Mouse (Mus musculus) lung, postnatal 0 days (tissue): ENCODE measurements at regions not wholly inside any gene's neighbourhood (a gene's known extent, or its start where the extent isn't known, plus 50 kb on each side); places are given as distances from the start of the nearest gene placed in this dataset.

Source experiments
- ATAC-seq: fragments of 200-750 bp; cut with Nextera tagmentation; 2 replicates; pipeline ENCODE4 v1.8.0; 2017; ENCODE audit warnings: moderate library complexity
- DNase-seq: peaks from one replicate; pipeline ENCODE4 v3.0.0-alpha.2; 2016; ENCODE audit warnings: low spot score
- H3K27ac ChIP-seq: fragments of 300-500 bp; sonication (generic); 2 replicates; pipeline ENCODE4 v1.5.1; 2014; ENCODE audit warnings: antibody characterized with exemption, mild to moderate bottlenecking, low read length, mixed read lengths
- H3K27me3 ChIP-seq: fragments of 300-500 bp; sonication (generic); replicated peaks from 2 replicates; pipeline ENCODE4 v1.6.1; 2014; ENCODE audit warnings: low read length, mixed read lengths; ENCODE audit not compliant: insufficient read depth
- H3K36me3 ChIP-seq: fragments of 300-500 bp; sonication (generic); 2 replicates; pipeline ENCODE4 v1.6.1; 2014; ENCODE audit warnings: low read length, mixed read lengths; ENCODE audit not compliant: insufficient read depth
- H3K4me1 ChIP-seq: fragments of 300-500 bp; sonication (generic); 2 replicates; pipeline ENCODE4 v1.6.1; 2014; ENCODE audit warnings: antibody characterized with exemption, low read depth, low read length, mixed read lengths; ENCODE audit not compliant: insufficient read depth
- H3K4me2 ChIP-seq: fragments of 300-500 bp; sonication (generic); replicated peaks from 2 replicates; pipeline ENCODE4 v1.6.1; 2014; ENCODE audit warnings: low read depth, mild to moderate bottlenecking, low read length, moderate library complexity, mixed read lengths
- H3K4me3 ChIP-seq: fragments of 300-500 bp; sonication (generic); 2 replicates; pipeline ENCODE4 v1.5.1; 2014; ENCODE audit warnings: low read depth, low read length
- H3K9ac ChIP-seq: fragments of 300-500 bp; sonication (generic); replicated peaks from 2 replicates; pipeline ENCODE4 v1.6.1; 2014; ENCODE audit warnings: low read depth, mild to moderate bottlenecking
- H3K9me3 ChIP-seq: fragments of 300-500 bp; sonication (generic); 2 replicates; pipeline ENCODE4 v1.6.1; 2016; ENCODE audit warnings: low read length, mixed read lengths
- CTCF ChIP-seq: IDR thresholded peaks from 2 replicates; pipeline ENCODE4 v1.5.1; 2016; ENCODE audit warnings: antibody characterized with exemption, mild to moderate bottlenecking
- EP300 ChIP-seq: IDR thresholded peaks from 2 replicates; pipeline ENCODE4 v1.6.1; 2016; ENCODE audit warnings: antibody characterized with exemption, mild to moderate bottlenecking, control low read depth
- WGBS: fragments of 180-500 bp; shearing (Covaris S2); extraction: QIAGEN DNeasy Blood & Tissue Kit; methylation state at CpG from one replicate; pipeline ENCODE4 v1.1.7; 2014; 5-methylcytosine and 5-hydroxymethylcytosine counted together

- ATAC-seq (no peak), DNase-seq (no peak)
- Histone ChIP-seq H3K36me3 (no peaks in the 10 kb centered on the region), H3K4me3 (no peak overlapping the region), H3K9me3 (no peaks in the 10 kb centered on the region), H3K4me1 (no peaks in the 10 kb centered on the region), H3K9ac (no peak overlapping the region), H3K27me3 (no peaks in the 10 kb centered on the region), H3K27ac (no peak overlapping the region), H3K4me2 (no peak overlapping the region)
- no peak for TF ChIP-seq EP300
- TF ChIP-seq CTCF: no peak
Measured at GRCm38 (mm10) chr12:12510764-12511163, 248.8 kb downstream of the Fam49a start.

- H3K4me3 ChIP-seq: no peak overlapping the region
- H3K9me3 ChIP-seq: no peaks in the 10 kb centered on the region
- ATAC-seq (peak; percentile 94), DNase-seq (peak; percentile 90)
- H3K9ac ChIP-seq: no peak overlapping the region
- no peaks in the 10 kb centered on the region for H3K36me3 ChIP-seq
- H3K4me2 ChIP-seq: no peak overlapping the region
- 0 out of 2 replicates have a peak overlapping the region, but pooled peaks have one; percentile 49 for H3K27ac ChIP-seq
- WGBS: 26% methylated on average over 9 of the region's 9 CpGs
- no peaks in the 10 kb centered on the region for H3K27me3 ChIP-seq
- no peak for TF ChIP-seq CTCF
- peak; percentile 85 for TF ChIP-seq EP300
- no peaks in the 10 kb centered on the region for H3K4me1 ChIP-seq
Measured at GRCm38 (mm10) chr12:12509164-12509937, 247.4 kb downstream of the Fam49a start.

DNA sequence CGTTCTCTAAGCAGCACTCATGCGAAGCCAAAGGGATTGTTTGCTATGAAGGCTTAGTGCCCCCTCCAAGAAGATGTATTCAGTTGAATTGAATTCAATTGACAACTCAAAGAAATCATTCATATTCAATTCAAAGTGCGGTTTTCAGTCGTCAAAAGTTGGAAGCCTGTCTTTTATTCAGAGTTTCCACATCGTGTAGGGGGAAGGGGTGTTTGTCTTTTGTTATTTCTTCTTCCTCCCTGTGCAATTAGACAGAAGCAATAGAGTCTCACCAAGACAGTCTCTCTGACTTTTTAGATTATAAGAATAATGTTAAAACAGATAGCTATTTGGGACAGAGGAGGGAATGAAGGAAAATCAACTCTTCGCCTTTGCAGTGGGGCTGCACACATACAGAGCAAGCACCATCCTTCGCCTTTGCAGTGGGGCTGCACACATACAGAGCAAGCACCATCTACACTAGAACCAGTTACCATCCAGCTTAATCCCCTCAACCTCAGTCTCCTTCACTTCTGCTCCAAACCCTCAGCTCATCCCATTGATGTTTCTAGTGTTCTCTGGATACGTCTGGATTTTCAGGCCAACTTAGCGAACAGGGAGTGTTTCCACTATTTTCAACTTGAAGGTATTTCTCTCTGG lies 246.7 kb downstream of the Fam49a start:
- Histone ChIP-seq H3K9ac (no peak overlapping the region), H3K36me3 (no peaks in the 10 kb centered on the region), H3K27me3 (no peaks in the 10 kb centered on the region), H3K4me2 (no peak overlapping the region), H3K4me1 (no peaks in the 10 kb centered on the region), H3K27ac (no peak overlapping the region), H3K9me3 (no peaks in the 10 kb centered on the region), H3K4me3 (no peak overlapping the region)
- ATAC-seq: no peak
- DNase-seq: no peak
- 54% methylated on average over 9 of the region's 9 CpGs for WGBS
- TF ChIP-seq CTCF: no peak
- no peak for TF ChIP-seq EP300

DNA sequence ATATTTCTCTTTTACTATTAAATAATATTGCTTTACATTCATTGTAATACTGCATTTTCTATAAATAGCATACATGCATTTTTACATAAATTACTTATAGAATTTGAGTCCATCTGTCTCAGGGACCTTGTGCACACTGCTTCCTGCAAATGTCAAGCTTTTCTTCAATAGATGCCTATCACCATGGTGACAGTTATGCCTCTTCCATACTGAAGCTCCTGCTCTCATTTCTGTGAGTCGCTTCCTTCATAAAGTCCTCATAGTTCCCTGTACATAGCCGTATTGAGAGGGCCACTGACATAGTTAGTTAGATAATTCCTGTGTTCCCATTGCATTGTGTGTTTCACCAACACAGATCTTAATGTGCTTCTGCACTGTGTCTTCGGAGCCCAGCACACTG lies 244.7 kb downstream of the Fam49a start:
- Histone ChIP-seq H3K9ac (no peak overlapping the region), H3K4me2 (no peak overlapping the region), H3K4me3 (no peak overlapping the region), H3K9me3 (no peaks in the 10 kb centered on the region), H3K27ac (no peak overlapping the region), H3K4me1 (no peaks in the 10 kb centered on the region), H3K27me3 (no peaks in the 10 kb centered on the region), H3K36me3 (no peaks in the 10 kb centered on the region)
- 78% methylated on average over 3 of the region's 3 CpGs for WGBS
- no peak for DNase-seq
- no peak for ATAC-seq
- TF ChIP-seq CTCF (no peak), EP300 (no peak)

DNA sequence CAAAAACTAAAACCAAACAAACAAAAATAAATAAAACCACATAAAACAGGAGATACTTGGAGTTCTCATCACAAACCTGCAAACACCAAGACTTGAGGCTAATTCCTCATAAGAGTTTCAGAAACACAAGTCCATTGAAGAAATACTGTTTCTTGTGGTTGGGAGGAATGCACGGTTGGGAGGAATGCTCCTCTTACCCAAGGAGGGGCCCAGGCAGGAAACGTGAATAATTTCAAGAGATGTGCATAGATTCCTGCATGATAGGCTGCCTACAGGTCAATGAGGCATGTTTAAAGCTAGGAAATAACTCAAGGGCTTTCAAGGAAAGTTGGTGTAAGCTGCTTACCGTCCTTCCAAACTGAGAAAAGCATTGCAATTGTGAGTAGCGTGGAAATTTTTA lies 243.7 kb downstream of the Fam49a start:
- WGBS: 42% methylated on average over 4 of the region's 4 CpGs
- H3K4me2 ChIP-seq: no peak overlapping the region
- peak; percentile 52; the same call in 1 of the 2 replicates for ATAC-seq

GRCm38 (mm10) chr12:12499903-12500302 lies 238.0 kb downstream of the Fam49a start:
- no peaks in the 10 kb centered on the region for H3K36me3 ChIP-seq
- DNase-seq (no peak), ATAC-seq (no peak)
- H3K27ac ChIP-seq: no peak overlapping the region
- TF ChIP-seq CTCF: no peak
- no peak for TF ChIP-seq EP300
- H3K9ac ChIP-seq: no peak overlapping the region
- H3K4me3 ChIP-seq: no peak overlapping the region
- no peaks in the 10 kb centered on the region for H3K27me3 ChIP-seq
- 72% methylated on average over 3 of the region's 3 CpGs for WGBS
- no peaks in the 10 kb centered on the region for H3K9me3 ChIP-seq
- no peaks in the 10 kb centered on the region for H3K4me1 ChIP-seq
- H3K4me2 ChIP-seq: no peak overlapping the region

More for the DNA sequence above, 243.7 kb downstream of the Fam49a start:
- peak; percentile 54 for DNase-seq
- H3K36me3 ChIP-seq: no peaks in the 10 kb centered on the region
- H3K27me3 ChIP-seq: no peaks in the 10 kb centered on the region
- TF ChIP-seq EP300 (peak; percentile 88), CTCF (no peak)
- no peak overlapping the region for H3K9ac ChIP-seq
- no peak overlapping the region for H3K27ac ChIP-seq
- H3K9me3 ChIP-seq: no peaks in the 10 kb centered on the region
- H3K4me1 ChIP-seq: no peaks in the 10 kb centered on the region
- no peak overlapping the region for H3K4me3 ChIP-seq
